Mouse (Mus musculus) c-Kit-positive CD71-positive TER-119-positive erythroid progenitor cells, embryonic 14.5 days (primary cell): ENCODE data around the gene Srsf5.
"Not testable (repeated sequence)": the region's sequence is repeated elsewhere in the genome, so short reads cannot be mapped to it uniquely, and the experiment has no call there.

ENCODE experiments used
- DNase-seq: peaks from one replicate; pipeline ENCODE4 v3.0.0-alpha.2; 2013; ENCODE audit warnings: low spot score

The Srsf5 gene

GRCm38 (mm10) chr12:80949603-80950002 is 4.3 kb downstream of the Srsf5 start:
- DNase-seq: not testable (repeated sequence)

- no peak for DNase-seq
These were observed 6.4 kb downstream of the Srsf5 start for GRCm38 (mm10) chr12:80951640-80952219.

GRCm38 (mm10) chr12:80952526-80952925 is 7.2 kb downstream of the Srsf5 start:
- DNase-seq: no peak

- DNase-seq: no peak
These were observed 10.7 kb downstream of the Srsf5 start for GRCm38 (mm10) chr12:80956039-80956438.

GRCm38 (mm10) chr12:80957961-80958360 is 12.7 kb downstream of the Srsf5 start:
- no peak for DNase-seq

GRCm38 (mm10) chr12:80962566-80962965 is 17.3 kb downstream of the Srsf5 start:
- no peak for DNase-seq

GRCm38 (mm10) chr12:80966059-80966838 is 20.9 kb downstream of the Srsf5 start:
- DNase-seq: no peak

- no peak for DNase-seq
These were observed 22.6 kb downstream of the Srsf5 start for GRCm38 (mm10) chr12:80967918-80968317.

GRCm38 (mm10) chr12:80968605-80969004 is 23.3 kb downstream of the Srsf5 start, which contains the start of gene Slc10a1:
TSS of gene Slc10a1 (minus strand) at chr12:80968705.
- no peak for DNase-seq

GRCm38 (mm10) chr12:80970181-80970705 is 24.9 kb downstream of the Srsf5 start:
- no peak for DNase-seq

- no peak for DNase-seq
These were observed 26.5 kb downstream of the Srsf5 start for GRCm38 (mm10) chr12:80971756-80972155.

- DNase-seq: no peak
These were observed 30.8 kb downstream of the Srsf5 start for GRCm38 (mm10) chr12:80975939-80976671.

- DNase-seq: peak; percentile 51
These were observed 37.0 kb downstream of the Srsf5 start for GRCm38 (mm10) chr12:80982326-80982725.

- no peak for DNase-seq
These were observed 38.4 kb downstream of the Srsf5 start for GRCm38 (mm10) chr12:80983695-80984094.

GRCm38 (mm10) chr12:80986628-80987027 is 41.3 kb downstream of the Srsf5 start:
- no peak for DNase-seq

- no peak for DNase-seq
These were observed 43.0 kb downstream of the Srsf5 start for GRCm38 (mm10) chr12:80988286-80988685.

- DNase-seq: no peak
These were observed 45.7 kb downstream of the Srsf5 start for GRCm38 (mm10) chr12:80990901-80991445.

GRCm38 (mm10) chr12:80991806-80992205 is 46.5 kb downstream of the Srsf5 start:
- no peak for DNase-seq

- DNase-seq: no peak
These were observed 47.3 kb downstream of the Srsf5 start for GRCm38 (mm10) chr12:80992540-80993122.

- DNase-seq: no peak
These were observed 48.5 kb downstream of the Srsf5 start for GRCm38 (mm10) chr12:80993773-80994172.

- DNase-seq: no peak
These were observed 50.0 kb downstream of the Srsf5 start for GRCm38 (mm10) chr12:80995326-80995725.

GRCm38 (mm10) chr12:80997652-80998051 is 52.3 kb downstream of the Srsf5 start:
- no peak for DNase-seq
